ENCODE assay signal across 26 mouse cellular contexts in genomic region chr4:108456028-108456427, GRCm38 (mm10). TPM values are rescaled to one million over a fixed set of nuclear protein-coding genes. Genes with fewer than 3 reads are reported as not detected.
DNase-seq lines count a peak whose midpoint lies in the region; ATAC-seq lines count a peak whose summit lies in the region.
"Had no signal": no experiment of that assay in that cellular context is flagged by ENCODE, and none has a peak within 500 bp of the region (broad histone marks: within the 10 kb centered on the region; RNA-seq: fewer than 3 reads in every experiment).

No protein-coding gene starts in this region.

- no peak overlapping the region for H3K4me2 ChIP-seq in heart, embryonic 12.5 days
- no peak overlapping the region for H3K4me2 ChIP-seq in hindbrain, embryonic 16.5 days (ENCODE audit: low read length)
- H3K4me2 ChIP-seq: embryonic facial prominence, embryonic 13.5 days; forebrain, embryonic 15.5 days; limb, embryonic 12.5 days; lung, embryonic 14.5 days; neural tube, embryonic 13.5 days had no signal

- H3K9me3 ChIP-seq in heart, embryonic 12.5 days (replicated peaks) = no peaks in the 10 kb centered on the region
- H3K9me3 ChIP-seq in hindbrain, embryonic 16.5 days (ENCODE audit: control insufficient read depth, low read length) = no peaks in the 10 kb centered on the region
- H3K9me3 ChIP-seq: embryonic facial prominence, embryonic 13.5 days; forebrain, embryonic 15.5 days; hindbrain, embryonic 10.5 days; limb, embryonic 12.5 days; midbrain, embryonic 10.5 days; neural tube, embryonic 13.5 days had no signal

- WGBS in macrophage (ENCODE audit: missing documents) = 19% methylated on average over 2 of the region's 2 CpGs
- 59% methylated on average over 2 of the region's 2 CpGs for WGBS in heart, embryonic 12.5 days
- WGBS in hindbrain, embryonic 16.5 days = 74% methylated on average over 2 of the region's 2 CpGs

- no peaks in the 10 kb centered on the region for H3K27me3 ChIP-seq in heart, embryonic 12.5 days (replicated peaks)
- H3K27me3 ChIP-seq in hindbrain, embryonic 16.5 days (replicated peaks; ENCODE audit: control insufficient read depth, insufficient read depth, low read length) = no peaks in the 10 kb centered on the region
- H3K27me3 ChIP-seq: embryonic facial prominence, embryonic 13.5 days; forebrain, embryonic 15.5 days; limb, embryonic 12.5 days; neural tube, embryonic 13.5 days; Patski had no signal

- peaks cover 8% of the 10 kb centered on the region for H3K4me1 ChIP-seq in heart, embryonic 12.5 days (replicated peaks)
- peaks cover 8% of the 10 kb centered on the region for H3K4me1 ChIP-seq in hindbrain, embryonic 16.5 days (ENCODE audit: control insufficient read depth, insufficient read depth, low read depth, low read length)

- ATAC-seq in granulocyte monocyte progenitor cell, adult 5-6 weeks (replicated peaks; ENCODE audit: poor library complexity, severe bottlenecking) = peak; percentile 12; the same call in 1 of the 2 replicates
- ATAC-seq in heart, embryonic 12.5 days (ENCODE audit: insufficient number of reproducible peaks, low FRiP score) = no peak
- ATAC-seq in hindbrain, embryonic 16.5 days = no peak
- no peak for ATAC-seq in monocyte, adult 5-6 weeks (replicated peaks; ENCODE audit: insufficient number of reproducible peaks, low FRiP score, low TSS enrichment, poor library complexity, severe bottlenecking)
- ATAC-seq: activated CD4-positive, CD25-positive, alpha-beta regulatory T cell, adult 4 months; forebrain, embryonic 15.5 days; Patski had no signal

- peaks cover 5% of the 10 kb centered on the region for H3K79me2 ChIP-seq in macrophage (ENCODE audit: inconsistent target)

- peak overlapping the region; percentile 28; the same call in 1 of the 2 replicates for H3K27ac ChIP-seq in macrophage
- H3K27ac ChIP-seq in heart, embryonic 12.5 days (ENCODE audit: poor library complexity, severe bottlenecking) = no peak overlapping the region
- H3K27ac ChIP-seq in hindbrain, embryonic 16.5 days (ENCODE audit: low read depth, low read length) = no peak overlapping the region
- H3K27ac ChIP-seq: embryonic facial prominence, embryonic 13.5 days; forebrain, embryonic 15.5 days; hindbrain, embryonic 10.5 days; kidney, postnatal 0 days; limb, embryonic 12.5 days; midbrain, embryonic 10.5 days; neural tube, embryonic 13.5 days had no signal

- no peak overlapping the region for H3K9ac ChIP-seq in heart, embryonic 12.5 days
- no peak overlapping the region for H3K9ac ChIP-seq in hindbrain, embryonic 16.5 days (ENCODE audit: low read depth, low read length)
- H3K9ac ChIP-seq: embryonic facial prominence, embryonic 13.5 days; forebrain, embryonic 15.5 days; limb, embryonic 12.5 days; lung, embryonic 14.5 days; neural tube, embryonic 13.5 days had no signal

- no peak overlapping the region for H3K4me3 ChIP-seq in macrophage (ENCODE audit: inconsistent target)
- H3K4me3 ChIP-seq in heart, embryonic 12.5 days = no peak overlapping the region
- H3K4me3 ChIP-seq in hindbrain, embryonic 16.5 days (ENCODE audit: low read length) = no peak overlapping the region
- H3K4me3 ChIP-seq: embryonic facial prominence, embryonic 13.5 days; forebrain, embryonic 15.5 days; hindbrain, embryonic 10.5 days; limb, embryonic 12.5 days; midbrain, embryonic 10.5 days; neural tube, embryonic 13.5 days had no signal

- DNase-seq in kidney, postnatal 36 days = peak; percentile 4 to 50
- no peak for DNase-seq in kidney, postnatal 4 days
- peak; percentile 39 for DNase-seq in CD4-positive, CD25-positive, alpha-beta regulatory T cell, adult 2 months (ENCODE audit: low read depth, low spot score)
- DNase-seq: adrenal gland, postnatal 10 days; cerebellum, adult 11 months; cerebellum, postnatal 10 days; gastrocnemius, postnatal 25 days; lung, embryonic 14.5 days; lung, postnatal 4 days; right cerebral cortex, adult 18-20 months; thymus, postnatal 25 days had no signal

- H3K36me3 ChIP-seq in macrophage (ENCODE audit: inconsistent target) = no peaks in the 10 kb centered on the region
- H3K36me3 ChIP-seq in heart, embryonic 12.5 days = no peaks in the 10 kb centered on the region
- no peaks in the 10 kb centered on the region for H3K36me3 ChIP-seq in hindbrain, embryonic 16.5 days (ENCODE audit: control insufficient read depth, insufficient read depth, low read length)
- H3K36me3 ChIP-seq: embryonic facial prominence, embryonic 13.5 days; forebrain, embryonic 15.5 days; hindbrain, embryonic 10.5 days; limb, embryonic 12.5 days; midbrain, embryonic 10.5 days; neural tube, embryonic 13.5 days had no signal

RNA-seq across cellular contexts. Expression of gene Tut4, which starts 3.2 kb away (rescaled TPM):
- 77.1 and 98.9 TPM in 2 replicates for total RNA-seq in granulocyte monocyte progenitor cell, adult 5-6 weeks (2014; fragmentation: Nextera tagmentation)
- total RNA-seq in granulocyte monocyte progenitor cell, adult 5-6 weeks (2017) = 24.9 and 25.1 TPM in 2 replicates
- total RNA-seq in macrophage (2018; cell fraction: chromatin; rRNA removed) = 100 to 1,000 TPM in 25 of 26 experiments, 10 to 100 TPM in 1; 99.5 to 371 (median 223) TPM
- total RNA-seq in macrophage (2018; cell fraction: cytosol; rRNA removed) = 10 to 100 TPM; 19.2 to 44.2 (median 33.9) TPM
- 100 to 1,000 TPM in 11 of 26 experiments, 10 to 100 TPM in 15; 46.6 to 225 (median 88.3) TPM for total RNA-seq in macrophage (2018; cell fraction: nucleus; rRNA removed)
- polyA plus RNA-seq in macrophage (2018) = 27.1 to 50.0 TPM (median 31.4 TPM) in 3 replicates
- polyA plus RNA-seq in heart, embryonic 12.5 days (2016; fragmentation: Nextera tagmentation; extraction: Ambion mirVana) = 54.4 and 61.2 TPM in 2 replicates
- polyA plus RNA-seq in hindbrain, embryonic 16.5 days (2015; fragmentation: Nextera tagmentation; extraction: Ambion mirVana) = 40.3 and 41.5 TPM in 2 replicates
- total RNA-seq in monocyte, adult 5-6 weeks (2017) = 80.5 to 202 TPM (median 98.0 TPM) in 3 replicates

RNA-seq across cellular contexts. Expression of gene Gpx7, which starts 49.3 kb away (rescaled TPM):
- 1.8 and 4.2 TPM in 2 replicates for total RNA-seq in granulocyte monocyte progenitor cell, adult 5-6 weeks (2014; fragmentation: Nextera tagmentation)
- 0.30 and 0.46 TPM in 2 replicates for total RNA-seq in granulocyte monocyte progenitor cell, adult 5-6 weeks (2017)
- 1 to 10 TPM in 1 of 26 experiments, not detected in 25; 6.2 TPM for total RNA-seq in macrophage (2018; cell fraction: chromatin; rRNA removed)
- under 1 TPM in 24 of 26 experiments, not detected in 2; 0.10 to 0.80 (median 0.29) TPM for total RNA-seq in macrophage (2018; cell fraction: cytosol; rRNA removed)
- under 1 TPM in 2 of 26 experiments, not detected in 24; 0.56 to 0.92 TPM for total RNA-seq in macrophage (2018; cell fraction: nucleus; rRNA removed)
- 0.18 to 0.41 TPM (median 0.22 TPM) in 3 replicates for polyA plus RNA-seq in macrophage (2018)
- polyA plus RNA-seq in heart, embryonic 12.5 days (2016; fragmentation: Nextera tagmentation; extraction: Ambion mirVana) = 66.1 and 67.6 TPM in 2 replicates
- 38.6 and 39.1 TPM in 2 replicates for polyA plus RNA-seq in hindbrain, embryonic 16.5 days (2015; fragmentation: Nextera tagmentation; extraction: Ambion mirVana)
- 0.78 TPM in 1 of 3 replicates, not detected in the others for total RNA-seq in monocyte, adult 5-6 weeks (2017)
- polyA plus RNA-seq: C2C12, Patski had no signal

Comparison
In these comparisons a context has a peak if more than half of its experiments do, and no peak if none do; other contexts are left out.
1. DNase-seq: peak in kidney, postnatal 36 days (2 of 2) and CD4-positive, CD25-positive, alpha-beta regulatory T cell, adult 2 months (single experiment); none in kidney, postnatal 4 days (0 of 2).
2. RNA of gene Gpx7, which starts 49.3 kb away (polyA plus RNA-seq): 66.1 to 67.6 TPM in heart, embryonic 12.5 days and 38.6 to 39.1 TPM in hindbrain, embryonic 16.5 days; 0.18 to 0.41 TPM in macrophage; every median in the first group is over 10 times any median in the second.